Mouse (Mus musculus) stomach, postnatal 0 days (tissue): ENCODE results near the gene Glyctk. TPM values are rescaled to one million over a fixed set of nuclear protein-coding genes. Genes with fewer than 3 reads are reported as not detected.

Source experiments
- ATAC-seq: fragments of 200-750 bp; cut with Nextera tagmentation; 2 replicates; pipeline ENCODE4 v1.8.0; 2017; ENCODE audit not compliant: low FRiP score, low TSS enrichment
- DNase-seq: peaks from one replicate; pipeline ENCODE4 v3.0.0-alpha.2; 2016; ENCODE audit warnings: low spot score
- H3K27ac ChIP-seq: fragments of 300-500 bp; sonication (generic); replicated peaks from 2 replicates; pipeline ENCODE4 v1.5.1; 2014; ENCODE audit warnings: mild to moderate bottlenecking, control low read depth
- H3K27me3 ChIP-seq: fragments of 300-500 bp; sonication (generic); 2 replicates; pipeline ENCODE4 v1.6.1; 2014; ENCODE audit warnings: low read length; ENCODE audit not compliant: control insufficient read depth, insufficient read depth
- H3K36me3 ChIP-seq: fragments of 300-500 bp; sonication (generic); 2 replicates; pipeline ENCODE4 v1.6.1; 2014; ENCODE audit warnings: low read length, mixed read lengths; ENCODE audit not compliant: control insufficient read depth, insufficient read depth
- H3K4me1 ChIP-seq: fragments of 300-500 bp; sonication (generic); replicated peaks from 2 replicates; pipeline ENCODE4 v1.6.1; 2014; ENCODE audit warnings: antibody characterized with exemption; ENCODE audit not compliant: control insufficient read depth, insufficient read depth
- H3K4me2 ChIP-seq: fragments of 300-500 bp; sonication (generic); replicated peaks from 2 replicates; pipeline ENCODE4 v1.6.1; 2014; ENCODE audit warnings: low read depth, mild to moderate bottlenecking, control low read depth, moderate library complexity
- H3K4me3 ChIP-seq: fragments of 300-500 bp; sonication (generic); 2 replicates; pipeline ENCODE4 v1.5.1; 2014; ENCODE audit warnings: low read depth, low read length, control low read depth
- H3K9ac ChIP-seq: fragments of 300-500 bp; sonication (generic); 2 replicates; pipeline ENCODE4 v1.6.1; 2014; ENCODE audit warnings: mild to moderate bottlenecking, low read length, control low read depth, mixed read lengths
- H3K9me3 ChIP-seq: fragments of 300-500 bp; sonication (generic); 2 replicates; pipeline ENCODE4 v1.6.1; 2016; ENCODE audit warnings: low read length; ENCODE audit not compliant: control insufficient read depth
- CTCF ChIP-seq: IDR thresholded peaks from 2 replicates; pipeline ENCODE4 v1.5.1; 2016; ENCODE audit warnings: antibody characterized with exemption, low read depth, mild to moderate bottlenecking, moderate library complexity
- EP300 ChIP-seq: optimal IDR thresholded peaks from 2 replicates; pipeline ENCODE3; 2016; ENCODE audit warnings: antibody characterized with exemption
- WGBS: fragments of 180-500 bp; shearing (Covaris S2); extraction: QIAGEN DNeasy Blood & Tissue Kit; methylation state at CpG from one replicate; pipeline ENCODE4 v1.1.7; 2014; 5-methylcytosine and 5-hydroxymethylcytosine counted together
- polyA plus RNA-seq: library from polyadenylated mRNA; unstranded; fragments of >200 nt; fragmentation: Nextera tagmentation; extraction: Ambion mirVana; gene quantifications from 2 replicates; pipeline ENCODE4 v1.2.1, GENCODE M21; 2015

The Glyctk gene
- polyA plus RNA-seq, 1 experiment from 2014 or later: 0.70 TPM

- H3K36me3 ChIP-seq: no peaks in the 10 kb centered on the region
- H3K4me3 ChIP-seq: no peak overlapping the region
- no peaks in the 10 kb centered on the region for H3K4me1 ChIP-seq
- no peaks in the 10 kb centered on the region for H3K9me3 ChIP-seq
- WGBS: 84% methylated on average over 21 of the region's 21 CpGs
- TF ChIP-seq CTCF (no peak), EP300 (no peak)
- ATAC-seq (no peak), DNase-seq (no peak)
- no peak overlapping the region for H3K9ac ChIP-seq
- H3K4me2 ChIP-seq: no peak overlapping the region
- H3K27ac ChIP-seq: no peak overlapping the region
- H3K27me3 ChIP-seq: no peaks in the 10 kb centered on the region
Measured at GRCm38 (mm10) chr9:106156921-106157622, 866 bp downstream of the Glyctk start.

DNA sequence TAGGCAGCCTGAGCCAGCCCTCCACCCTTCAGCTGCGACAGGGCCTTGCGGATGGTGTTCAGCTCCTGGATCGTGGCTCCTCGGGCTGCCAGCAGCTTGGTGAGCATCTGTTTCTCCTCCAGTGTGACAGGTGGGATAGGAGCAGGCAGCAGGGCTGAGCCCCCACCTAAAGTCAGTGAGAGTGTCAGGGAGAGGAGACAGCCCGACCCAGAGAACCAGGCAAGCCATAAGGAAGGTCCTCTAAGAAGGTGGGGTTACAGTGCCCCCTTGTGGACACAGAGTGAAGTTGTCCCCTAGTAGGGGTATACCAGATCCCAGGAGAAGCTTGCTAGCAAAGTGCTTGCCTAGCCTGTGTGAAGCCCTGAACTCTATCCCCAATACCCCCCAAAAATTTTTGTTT, 1.5 kb downstream of the Glyctk start:
- H3K27ac ChIP-seq: no peak overlapping the region
- DNase-seq (peak; percentile 39), ATAC-seq (peak; percentile 24; the same call in 1 of the 2 replicates)
- no peak overlapping the region for H3K4me2 ChIP-seq
- H3K36me3 ChIP-seq: no peaks in the 10 kb centered on the region
- no peaks in the 10 kb centered on the region for H3K9me3 ChIP-seq
- no peak overlapping the region for H3K4me3 ChIP-seq
- WGBS: 41% methylated on average over 5 of the region's 5 CpGs
- TF ChIP-seq CTCF (peak; percentile 74), EP300 (no peak)
- H3K4me1 ChIP-seq: no peaks in the 10 kb centered on the region
- H3K9ac ChIP-seq: no peak overlapping the region
- no peaks in the 10 kb centered on the region for H3K27me3 ChIP-seq

DNA sequence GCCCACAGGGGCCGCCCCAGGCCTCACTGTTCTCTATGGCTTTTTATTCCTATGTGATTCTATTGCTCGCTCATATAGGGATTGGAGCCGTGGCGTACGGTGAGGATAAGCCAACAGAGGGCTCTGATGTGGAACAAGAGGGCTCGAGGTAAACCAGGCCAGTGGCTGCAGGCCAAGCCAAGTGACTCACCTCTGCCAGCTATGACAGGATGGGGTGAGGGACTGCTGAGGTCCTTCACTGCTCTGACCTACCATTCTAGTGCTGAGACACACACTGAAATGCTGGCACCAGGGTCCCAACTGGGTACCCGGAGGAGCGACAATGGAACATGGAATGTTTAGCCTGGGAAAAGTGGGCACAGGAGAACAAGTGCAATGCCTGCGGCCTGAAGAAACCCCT, 3.8 kb downstream of the Glyctk start:
- H3K27ac ChIP-seq: no peak overlapping the region
- H3K4me3 ChIP-seq: no peak overlapping the region
- H3K9me3 ChIP-seq: no peaks in the 10 kb centered on the region
- TF ChIP-seq CTCF (no peak), EP300 (no peak)
- H3K36me3 ChIP-seq: no peaks in the 10 kb centered on the region
- 84% methylated on average over 9 of the region's 9 CpGs for WGBS
- DNase-seq (no peak), ATAC-seq (no peak)
- no peaks in the 10 kb centered on the region; the same call in 1 of the 2 replicates for H3K27me3 ChIP-seq
- no peaks in the 10 kb centered on the region for H3K4me1 ChIP-seq
- H3K4me2 ChIP-seq: no peak overlapping the region
- no peak overlapping the region for H3K9ac ChIP-seq

GRCm38 (mm10) chr9:106149399-106149754, 8.6 kb downstream of the Glyctk start:
- ATAC-seq (no peak), DNase-seq (no peak)
- no peaks in the 10 kb centered on the region for H3K9me3 ChIP-seq
- H3K4me2 ChIP-seq: peak overlapping the region; percentile 52
- 22% methylated on average over 10 of the region's 10 CpGs for WGBS
- no peak overlapping the region for H3K9ac ChIP-seq
- no peak overlapping the region for H3K27ac ChIP-seq
- no peaks in the 10 kb centered on the region for H3K36me3 ChIP-seq
- no peak for TF ChIP-seq EP300
- no peak for TF ChIP-seq CTCF
- H3K4me3 ChIP-seq: peak overlapping the region; percentile 28
- H3K4me1 ChIP-seq: no peaks in the 10 kb centered on the region
- H3K27me3 ChIP-seq: no peaks in the 10 kb centered on the region; the same call in 1 of the 2 replicates

DNA sequence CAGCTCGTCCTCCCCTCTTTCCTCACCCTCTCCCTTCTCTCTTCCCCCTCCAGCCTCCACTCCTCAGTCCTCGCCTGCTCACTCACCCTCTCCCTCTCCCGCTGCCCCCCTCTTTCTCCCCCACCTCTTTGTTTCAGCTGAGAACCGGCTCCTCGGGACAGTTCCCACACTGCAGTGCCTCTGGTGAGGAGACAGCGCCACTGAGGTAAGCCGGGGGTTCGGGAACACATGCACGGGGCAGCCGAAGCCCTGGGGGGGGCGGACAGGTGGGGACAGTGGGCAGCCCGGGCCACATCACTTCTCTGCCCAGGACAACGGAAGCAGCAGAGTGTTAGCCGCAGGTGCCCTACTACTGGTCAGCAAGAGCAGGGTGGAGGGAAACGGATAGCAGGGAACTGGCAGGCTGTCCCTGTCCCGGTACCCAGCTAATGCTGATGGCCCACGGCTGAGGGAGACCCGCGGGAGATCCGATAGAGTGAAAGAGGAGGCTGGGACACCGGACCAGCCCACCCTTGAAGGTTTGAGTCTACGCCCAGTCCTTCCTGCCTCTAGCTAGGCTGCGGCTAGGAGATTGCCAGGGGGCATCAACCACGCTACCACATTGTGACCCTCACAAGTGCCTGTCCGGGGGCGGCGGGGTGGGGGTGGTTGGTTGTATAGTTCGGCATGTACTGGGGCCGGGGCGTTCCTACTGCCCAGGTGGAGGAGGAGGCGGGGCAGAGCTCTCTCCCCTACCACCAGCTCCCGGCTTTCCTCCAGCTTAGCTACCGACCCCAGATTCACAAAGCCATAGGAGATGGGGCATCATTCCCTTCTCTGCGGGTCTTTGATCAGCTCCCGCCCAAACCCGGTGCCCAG, 9.2 kb downstream of the Glyctk start:
- Histone ChIP-seq H3K4me3 (peak overlapping the region; percentile 28), H3K4me1 (no peaks in the 10 kb centered on the region), H3K27me3 (no peaks in the 10 kb centered on the region; the same call in 1 of the 2 replicates), H3K9ac (peak overlapping the region; percentile 35; the same call in 1 of the 2 replicates), H3K27ac (no peak overlapping the region), H3K9me3 (no peaks in the 10 kb centered on the region), H3K36me3 (no peaks in the 10 kb centered on the region), H3K4me2 (peak overlapping the region; percentile 52)
- TF ChIP-seq CTCF (0 out of 2 replicates have a peak, but pooled peaks have one; percentile 7), EP300 (no peak)
- DNase-seq (no peak), ATAC-seq (peak; percentile 27; the same call in 1 of the 2 replicates)
- under 1% methylated on average over 36 of the region's 36 CpGs for WGBS
